Mouse (Mus musculus) embryonic facial prominence, embryonic 11.5 days (tissue): ENCODE results near the gene Ehd2. TPM values are rescaled to one million over a fixed set of nuclear protein-coding genes. Genes with fewer than 3 reads are reported as not detected.

Experiments used
- ATAC-seq: fragments of 200-750 bp; cut with Nextera tagmentation; replicated peaks from 2 replicates; pipeline ENCODE4 v1.8.0; 2017; ENCODE audit warnings: low read depth; ENCODE audit not compliant: insufficient number of reproducible peaks, low FRiP score, low TSS enrichment
- DNase-seq: peaks from one replicate; pipeline ENCODE4 v3.0.0-alpha.2; 2015; ENCODE audit warnings: low spot score
- H3K27ac ChIP-seq: fragments of 300-500 bp; sonication (generic); replicated peaks from 2 replicates; pipeline ENCODE4 v1.5.1; 2014; ENCODE audit warnings: mild to moderate bottlenecking, low read depth, low read length, control low read depth
- H3K27me3 ChIP-seq: fragments of 300-500 bp; sonication (generic); 2 replicates; pipeline ENCODE4 v1.6.1; 2014; ENCODE audit warnings: mild to moderate bottlenecking, low read length, moderate library complexity, mixed read lengths; ENCODE audit not compliant: control insufficient read depth, insufficient read depth
- H3K36me3 ChIP-seq: fragments of 300-500 bp; sonication (generic); replicated peaks from 2 replicates; pipeline ENCODE4 v1.6.1; 2014; ENCODE audit warnings: low read depth, mild to moderate bottlenecking, low read length, moderate library complexity, mixed read lengths; ENCODE audit not compliant: control insufficient read depth, insufficient read depth
- H3K4me1 ChIP-seq: fragments of 300-500 bp; sonication (generic); 2 replicates; pipeline ENCODE4 v1.6.1; 2014; ENCODE audit warnings: low read length, mixed read lengths; ENCODE audit not compliant: control insufficient read depth, insufficient read depth
- H3K4me2 ChIP-seq: fragments of 300-500 bp; sonication (generic); 2 replicates; pipeline ENCODE4 v1.6.1; 2014; ENCODE audit warnings: low read depth, mild to moderate bottlenecking, control low read depth, low read length, moderate library complexity
- H3K4me3 ChIP-seq: fragments of 300-500 bp; sonication (generic); 2 replicates; pipeline ENCODE4 v1.5.1; 2014; ENCODE audit warnings: low read depth, low read length, control low read depth
- H3K9ac ChIP-seq: fragments of 300-500 bp; sonication (generic); replicated peaks from 2 replicates; pipeline ENCODE4 v1.6.1; 2014; ENCODE audit warnings: mild to moderate bottlenecking, control low read depth, low read length
- H3K9me3 ChIP-seq: fragments of 300-500 bp; sonication (generic); replicated peaks from 2 replicates; pipeline ENCODE4 v1.6.1; 2016; ENCODE audit warnings: mild to moderate bottlenecking, low read length, inconsistent platforms, mixed read lengths; ENCODE audit not compliant: control insufficient read depth
- WGBS: fragments of 180-500 bp; shearing (Covaris S2); extraction: QIAGEN DNeasy Blood & Tissue Kit; methylation state at CpG from one replicate; pipeline ENCODE4 v1.1.7; 2014; 5-methylcytosine and 5-hydroxymethylcytosine counted together
- polyA plus RNA-seq: library from polyadenylated mRNA; unstranded; fragments of >200 nt; fragmentation: Nextera tagmentation; extraction: Ambion mirVana; gene quantifications from 2 replicates; pipeline ENCODE4 v1.2.1, GENCODE M21; 2014

Gene Ehd2
- polyA plus RNA-seq, 1 experiment from 2014 or later, result 10.6 TPM

DNA sequence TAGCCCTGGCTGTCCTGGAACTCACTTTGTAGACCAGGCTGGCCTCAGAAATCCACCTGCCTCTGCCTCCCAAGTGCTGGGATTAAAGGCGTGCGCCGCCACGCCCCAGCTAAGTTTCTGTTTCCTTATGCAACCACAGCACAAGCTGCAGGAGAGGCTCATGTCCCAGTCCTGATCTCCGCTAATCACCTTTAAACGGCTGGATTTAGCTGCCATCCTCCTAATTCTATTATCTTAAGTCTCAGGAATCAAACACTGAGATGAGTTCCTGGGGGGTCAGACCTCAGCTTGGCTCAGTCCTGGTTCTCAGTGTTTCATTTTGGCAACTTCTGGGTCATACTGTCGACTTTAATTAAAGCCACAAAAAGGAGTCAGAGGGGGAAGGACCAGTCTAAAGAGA, 42.3 kb upstream of the Ehd2 start:
- Histone ChIP-seq H3K4me3 (no peak overlapping the region), H3K9me3 (no peaks in the 10 kb centered on the region), H3K27me3 (no peaks in the 10 kb centered on the region), H3K4me1 (no peaks in the 10 kb centered on the region), H3K36me3 (no peaks in the 10 kb centered on the region; the same call in 1 of the 2 replicates), H3K9ac (no peak overlapping the region), H3K27ac (no peak overlapping the region), H3K4me2 (no peak overlapping the region)
- no peak for ATAC-seq
- WGBS, result 86% methylated on average over 7 of the region's 7 CpGs
- no peak for DNase-seq

DNA sequence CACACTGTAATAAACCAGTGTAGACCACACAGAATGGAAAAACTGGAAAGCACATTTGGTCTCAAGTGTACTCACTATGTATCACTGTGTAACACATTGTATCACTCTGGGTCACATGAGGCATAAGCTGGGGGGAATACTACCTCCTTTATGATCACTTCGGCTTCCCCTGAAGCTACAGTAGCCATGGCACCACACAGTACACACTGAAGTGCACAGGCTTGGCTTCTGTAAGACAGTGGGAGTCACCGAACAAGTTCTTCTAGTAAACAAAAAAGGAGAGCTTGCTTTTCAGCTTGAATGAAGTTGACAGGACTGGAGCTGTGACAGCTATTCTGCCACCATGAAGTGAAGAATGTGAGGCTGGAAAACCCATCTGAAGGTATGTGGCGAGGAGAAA, 37.7 kb upstream of the Ehd2 start:
- no peak for ATAC-seq
- H3K4me3 ChIP-seq, result no peak overlapping the region

DNA sequence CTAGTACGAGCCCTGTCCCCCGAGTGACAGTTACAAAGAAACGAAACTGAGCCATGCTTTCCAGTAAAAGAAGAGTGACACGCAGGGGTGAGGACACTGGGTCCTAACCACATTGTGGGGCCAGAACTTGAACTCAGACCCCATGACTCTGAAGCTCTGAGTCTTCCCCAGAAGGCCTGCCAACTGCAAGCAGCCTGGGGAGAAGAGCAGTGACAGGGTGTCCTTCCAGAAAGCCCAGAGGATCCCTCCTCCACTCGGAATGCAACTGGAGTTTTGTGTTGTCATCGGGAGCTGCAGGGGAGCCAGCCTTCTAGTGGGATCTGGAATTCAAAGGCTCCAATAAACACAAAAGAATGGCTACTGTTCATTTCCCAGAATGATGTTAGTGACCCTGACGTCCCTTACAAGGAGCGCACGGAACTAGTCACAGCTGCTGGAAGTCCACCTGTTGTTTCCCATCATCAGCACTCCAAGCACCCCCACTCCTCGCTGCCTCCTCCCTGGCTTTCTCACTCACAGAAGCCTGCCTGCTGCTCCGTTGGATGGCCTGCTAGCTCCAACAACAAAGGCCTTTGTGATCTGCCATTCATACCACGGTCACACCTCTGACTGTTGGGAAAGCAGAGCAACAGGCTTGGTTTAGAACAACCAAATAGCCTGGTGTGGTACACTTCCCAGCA, 37.0 kb upstream of the Ehd2 start:
- no peaks in the 10 kb centered on the region for H3K27me3 ChIP-seq
- H3K4me1 ChIP-seq, result no peaks in the 10 kb centered on the region
- H3K27ac ChIP-seq, result no peak overlapping the region
- WGBS, result 69% methylated on average over 12 of the region's 12 CpGs
- H3K9ac ChIP-seq, result no peak overlapping the region
- ATAC-seq (no peak), DNase-seq (no peak)
- no peak overlapping the region for H3K4me2 ChIP-seq
- H3K36me3 ChIP-seq, result no peaks in the 10 kb centered on the region
- no peaks in the 10 kb centered on the region for H3K9me3 ChIP-seq
- no peak overlapping the region for H3K4me3 ChIP-seq

More for the DNA sequence above, 37.7 kb upstream of the Ehd2 start:
- DNase-seq, result peak; percentile 15
- H3K9ac ChIP-seq, result no peak overlapping the region
- H3K4me2 ChIP-seq, result no peak overlapping the region
- H3K36me3 ChIP-seq, result no peaks in the 10 kb centered on the region
- no peaks in the 10 kb centered on the region for H3K27me3 ChIP-seq
- 81% methylated on average over 3 of the region's 3 CpGs for WGBS
- H3K27ac ChIP-seq, result no peak overlapping the region
- no peaks in the 10 kb centered on the region for H3K4me1 ChIP-seq
- no peaks in the 10 kb centered on the region for H3K9me3 ChIP-seq

DNA sequence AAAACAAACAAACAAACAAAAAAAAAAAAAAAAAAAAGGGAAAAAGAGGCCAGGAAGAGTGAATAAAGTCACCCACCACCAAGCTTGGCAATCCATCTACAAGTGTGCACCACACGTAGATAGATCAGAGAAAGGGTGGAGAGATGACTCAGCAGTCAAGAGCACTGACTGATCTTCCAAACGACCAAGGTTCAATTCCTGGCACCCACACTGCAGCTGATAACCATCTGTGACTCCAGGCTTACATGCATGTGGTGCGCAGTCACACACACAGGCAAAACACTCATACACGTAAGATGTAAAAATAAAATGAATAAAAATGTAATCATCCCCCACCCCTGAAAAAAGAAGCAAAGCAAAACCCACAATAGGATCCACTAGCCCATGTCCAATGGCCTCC, 35.7 kb upstream of the Ehd2 start:
- Histone ChIP-seq H3K9ac (no peak overlapping the region), H3K27me3 (no peaks in the 10 kb centered on the region), H3K27ac (no peak overlapping the region)

DNA sequence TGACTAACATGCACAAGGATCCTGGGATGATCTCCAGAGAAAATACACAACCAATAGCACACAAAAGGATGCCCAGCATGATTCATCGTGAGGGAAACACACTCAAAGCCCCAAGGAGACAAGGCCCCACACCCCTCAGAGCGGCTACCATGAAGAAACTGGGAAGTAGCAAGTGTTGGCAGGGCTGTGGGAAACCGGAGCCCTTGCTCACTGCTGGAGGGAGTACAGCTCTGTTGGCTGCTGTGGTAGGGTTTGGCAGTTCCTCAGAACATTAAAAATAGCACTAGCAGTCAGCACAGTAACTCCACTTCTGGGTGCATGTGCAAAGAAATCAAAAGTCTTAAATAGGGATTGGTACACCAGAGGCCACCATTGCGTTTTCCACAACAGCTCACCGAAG, 34.8 kb upstream of the Ehd2 start:
- 88% methylated on average over 5 of the region's 5 CpGs for WGBS
- Histone ChIP-seq H3K4me1 (no peaks in the 10 kb centered on the region), H3K9ac (no peak overlapping the region), H3K4me3 (no peak overlapping the region), H3K27ac (no peak overlapping the region), H3K4me2 (no peak overlapping the region), H3K36me3 (no peaks in the 10 kb centered on the region; the same call in 1 of the 2 replicates), H3K9me3 (no peaks in the 10 kb centered on the region), H3K27me3 (no peaks in the 10 kb centered on the region)
- DNase-seq, result no peak
- no peak for ATAC-seq

More for the DNA sequence above, 35.7 kb upstream of the Ehd2 start:
- no peaks in the 10 kb centered on the region for H3K4me1 ChIP-seq
- DNase-seq, result no peak
- no peak overlapping the region for H3K4me3 ChIP-seq
- H3K36me3 ChIP-seq, result no peaks in the 10 kb centered on the region
- no peak overlapping the region for H3K4me2 ChIP-seq
- no peak for ATAC-seq
- WGBS, result 91% methylated on average over 4 of the region's 4 CpGs
- H3K9me3 ChIP-seq, result no peaks in the 10 kb centered on the region

DNA sequence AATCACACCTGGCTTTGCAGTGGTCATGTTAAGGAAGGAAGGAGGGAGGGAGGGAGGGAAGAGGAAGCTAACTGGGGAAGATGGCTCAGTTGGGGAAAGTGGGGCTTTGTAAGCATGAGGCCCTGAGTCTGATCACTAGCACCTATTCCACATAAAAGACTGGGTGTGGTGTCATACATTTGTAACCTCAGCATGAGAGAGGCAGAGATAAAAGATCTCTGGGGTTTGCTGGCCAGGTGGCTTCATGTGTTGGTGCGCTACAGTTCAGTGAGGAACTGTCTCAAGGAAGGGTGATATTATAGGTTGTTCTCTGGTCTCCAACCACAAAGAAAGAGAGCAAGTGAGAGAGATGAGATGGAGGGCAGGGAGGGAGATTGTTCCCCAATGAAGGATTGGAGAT, 34.3 kb upstream of the Ehd2 start:
- no peaks in the 10 kb centered on the region for H3K4me1 ChIP-seq
- DNase-seq, result no peak
- 96% methylated on average over 1 of the region's 1 CpGs for WGBS
- H3K9ac ChIP-seq, result no peak overlapping the region
- no peak for ATAC-seq
- H3K4me3 ChIP-seq, result no peak overlapping the region
- H3K4me2 ChIP-seq, result no peak overlapping the region
- no peaks in the 10 kb centered on the region; the same call in 1 of the 2 replicates for H3K36me3 ChIP-seq
- H3K27me3 ChIP-seq, result no peaks in the 10 kb centered on the region
- no peak overlapping the region for H3K27ac ChIP-seq
- H3K9me3 ChIP-seq, result no peaks in the 10 kb centered on the region

DNA sequence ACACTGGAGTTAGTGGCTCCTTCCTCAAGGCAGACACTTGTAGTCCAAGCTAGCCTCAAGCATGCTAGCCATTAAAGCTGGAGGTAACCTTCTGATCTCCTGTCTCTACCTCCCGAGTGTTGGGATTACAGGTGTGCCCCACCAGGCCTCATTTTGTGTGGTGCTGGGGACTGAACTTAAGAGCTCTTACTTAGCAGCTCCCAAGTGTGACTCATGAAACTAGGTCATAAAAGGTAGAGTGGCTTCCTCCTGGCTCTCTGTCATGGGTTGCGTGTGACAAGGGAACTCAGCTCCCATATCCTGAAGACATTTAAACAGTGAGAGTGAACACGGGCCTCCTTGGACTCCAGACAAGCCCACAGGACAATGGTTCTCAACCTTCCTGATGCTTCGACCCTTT, 26.4 kb upstream of the Ehd2 start:
- H3K4me1 ChIP-seq, result no peaks in the 10 kb centered on the region
- H3K9me3 ChIP-seq, result no peaks in the 10 kb centered on the region
- no peak overlapping the region for H3K4me3 ChIP-seq
- no peaks in the 10 kb centered on the region for H3K27me3 ChIP-seq
- H3K4me2 ChIP-seq, result no peak overlapping the region
- WGBS, result 94% methylated on average over 4 of the region's 4 CpGs
- DNase-seq, result no peak
- ATAC-seq, result no peak
- no peak overlapping the region for H3K27ac ChIP-seq
- H3K36me3 ChIP-seq, result peaks cover 5% of the 10 kb centered on the region
- H3K9ac ChIP-seq, result no peak overlapping the region

DNA sequence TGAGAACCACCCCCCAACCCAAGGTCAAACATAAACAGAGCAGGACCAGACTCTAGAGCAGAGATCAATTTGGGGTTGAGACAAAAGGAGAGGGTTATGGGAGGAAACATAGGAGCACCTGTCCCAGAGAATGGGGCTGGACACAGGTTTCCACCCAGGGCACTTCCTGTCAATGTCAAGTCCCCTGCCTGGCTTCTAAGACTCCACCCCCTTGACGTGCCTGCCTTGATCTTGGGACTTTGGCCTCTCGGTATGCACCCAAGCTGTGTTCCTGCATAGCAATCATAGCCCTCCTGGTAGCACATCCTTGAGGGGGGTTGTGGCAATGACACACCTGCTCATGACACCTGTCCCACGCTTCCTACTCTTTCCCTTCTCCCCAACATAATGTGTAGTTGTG, 25.8 kb upstream of the Ehd2 start:
- Histone ChIP-seq H3K27me3 (no peaks in the 10 kb centered on the region), H3K4me1 (no peaks in the 10 kb centered on the region), H3K4me3 (no peak overlapping the region), H3K36me3 (peaks cover 11% of the 10 kb centered on the region), H3K9ac (no peak overlapping the region), H3K9me3 (no peaks in the 10 kb centered on the region), H3K27ac (no peak overlapping the region), H3K4me2 (no peak overlapping the region)
- no peak for ATAC-seq
- 79% methylated on average over 3 of the region's 3 CpGs for WGBS
- no peak for DNase-seq
